Mouse (Mus musculus) heart, postnatal 0 days (tissue): ENCODE data around the gene Gm10277. TPM values are rescaled to one million over a fixed set of nuclear protein-coding genes. Genes with fewer than 3 reads are reported as not detected.

Source experiments
- ATAC-seq: fragments of 200-750 bp; cut with Nextera tagmentation; 2 replicates; pipeline ENCODE4 v1.8.0; 2017; ENCODE audit warnings: low read depth, moderate number of reproducible peaks, moderate library complexity; ENCODE audit not compliant: insufficient read depth
- DNase-seq: peaks from one replicate; pipeline ENCODE4 v3.0.0-alpha.2; 2016; ENCODE audit warnings: low spot score
- H3K27ac ChIP-seq: fragments of 300-500 bp; sonication (generic); 2 replicates; pipeline ENCODE4 v1.5.1; 2014; ENCODE audit warnings: low read depth, mild to moderate bottlenecking
- H3K27me3 ChIP-seq: fragments of 300-500 bp; sonication (generic); 2 replicates; pipeline ENCODE4 v1.6.1; 2014; ENCODE audit warnings: low read length, mixed read lengths; ENCODE audit not compliant: control insufficient read depth, insufficient read depth
- H3K36me3 ChIP-seq: fragments of 300-500 bp; sonication (generic); replicated peaks from 2 replicates; pipeline ENCODE4 v1.6.1; 2014; ENCODE audit warnings: low read length, mixed read lengths; ENCODE audit not compliant: control insufficient read depth, insufficient read depth
- H3K4me1 ChIP-seq: fragments of 300-500 bp; sonication (generic); 2 replicates; pipeline ENCODE4 v1.6.1; 2014; ENCODE audit warnings: antibody characterized with exemption; ENCODE audit not compliant: control insufficient read depth, insufficient read depth
- H3K4me2 ChIP-seq: fragments of 300-500 bp; sonication (generic); 2 replicates; pipeline ENCODE4 v1.6.1; 2014; ENCODE audit warnings: low read depth, mild to moderate bottlenecking, low read length, moderate library complexity
- H3K4me3 ChIP-seq: fragments of 300-500 bp; sonication (generic); 2 replicates; pipeline ENCODE4 v1.5.1; 2014; ENCODE audit warnings: low read depth, low read length
- H3K9ac ChIP-seq: fragments of 300-500 bp; sonication (generic); replicated peaks from 2 replicates; pipeline ENCODE4 v1.6.1; 2014; ENCODE audit warnings: low read depth, low read length, mixed read lengths
- H3K9me3 ChIP-seq: fragments of 300-500 bp; sonication (generic); replicated peaks from 2 replicates; pipeline ENCODE4 v1.6.1; 2016; ENCODE audit warnings: low read length; ENCODE audit not compliant: control insufficient read depth
- CTCF ChIP-seq: IDR thresholded peaks from 2 replicates; pipeline ENCODE4 v1.5.1; 2016; ENCODE audit warnings: antibody characterized with exemption, control low read depth, low read depth
- EP300 ChIP-seq: IDR thresholded peaks from 2 replicates; pipeline ENCODE4 v1.6.1; 2016; ENCODE audit warnings: antibody characterized with exemption, low read depth
- WGBS: fragments of 180-500 bp; shearing (Covaris S2); extraction: QIAGEN DNeasy Blood & Tissue Kit; methylation state at CpG from one replicate; pipeline ENCODE4 v1.1.7; 2014; 5-methylcytosine and 5-hydroxymethylcytosine counted together
- polyA plus RNA-seq: library from polyadenylated mRNA; unstranded; fragments of >200 nt; fragmentation: Nextera tagmentation; extraction: Ambion mirVana; gene quantifications from 2 replicates; pipeline ENCODE4 v1.2.1, GENCODE M21; 2015
- total RNA-seq: library from RNA; depleted of rRNA; stranded (reverse); fragments of >200 nt; gene quantifications from 2 replicates; pipeline ENCODE4 v1.2.3, GENCODE M21; 2014; ENCODE audit warnings: low replicate concordance

Gm10277 gene
- total and polyA plus RNA-seq, 2 experiments from 2014 or later, result 0.52 TPM; not detected in 1

DNA sequence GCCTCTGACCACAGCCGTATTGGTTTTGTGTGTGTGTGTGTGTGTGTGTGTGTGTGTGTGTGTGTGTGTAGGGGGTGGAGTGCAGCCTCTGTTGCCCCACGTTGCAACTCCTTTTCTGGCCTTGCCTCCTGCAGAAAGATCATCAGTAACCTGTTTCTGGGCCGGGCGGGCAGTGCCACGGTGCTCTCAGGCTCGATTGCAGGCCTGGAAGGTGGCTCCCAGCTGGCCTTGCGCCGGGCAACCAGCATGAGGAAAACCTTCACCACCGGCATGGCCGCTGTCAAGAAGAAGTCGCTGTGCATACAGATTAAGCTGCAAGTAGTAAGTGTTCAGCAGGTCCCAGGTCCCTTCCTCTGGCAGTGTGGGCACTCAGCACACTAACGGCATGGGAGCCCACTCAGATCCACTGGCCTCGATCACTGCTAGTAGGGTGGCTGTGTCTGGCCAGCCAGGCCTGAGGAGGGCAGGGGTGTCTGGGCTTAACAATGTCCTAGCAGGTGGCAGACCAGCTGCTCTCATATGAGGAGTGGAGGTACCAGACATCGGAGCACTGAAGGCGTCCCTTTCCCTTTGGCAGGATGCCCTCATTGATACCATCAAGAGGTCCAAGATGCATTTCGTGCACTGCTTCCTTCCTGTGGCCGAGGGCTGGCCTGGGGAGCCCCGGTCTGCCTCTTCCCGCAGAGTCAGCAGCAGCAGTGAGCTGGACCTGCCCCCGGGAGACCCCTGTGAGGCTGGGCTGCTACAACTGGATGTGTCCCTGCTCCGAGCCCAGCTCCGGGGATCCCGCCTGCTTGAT is 41.7 kb upstream of the Gm10277 start:
- DNase-seq (no peak), ATAC-seq (no peak)
- Histone ChIP-seq H3K4me2 (no peak overlapping the region), H3K9ac (no peak overlapping the region), H3K27ac (no peak overlapping the region), H3K27me3 (no peaks in the 10 kb centered on the region), H3K36me3 (peaks cover 94% of the 10 kb centered on the region), H3K4me1 (no peaks in the 10 kb centered on the region), H3K9me3 (no peaks in the 10 kb centered on the region), H3K4me3 (no peak overlapping the region)
- no peak for TF ChIP-seq EP300
- no peak for TF ChIP-seq CTCF
- 68% methylated on average over 22 of the region's 23 CpGs for WGBS

DNA sequence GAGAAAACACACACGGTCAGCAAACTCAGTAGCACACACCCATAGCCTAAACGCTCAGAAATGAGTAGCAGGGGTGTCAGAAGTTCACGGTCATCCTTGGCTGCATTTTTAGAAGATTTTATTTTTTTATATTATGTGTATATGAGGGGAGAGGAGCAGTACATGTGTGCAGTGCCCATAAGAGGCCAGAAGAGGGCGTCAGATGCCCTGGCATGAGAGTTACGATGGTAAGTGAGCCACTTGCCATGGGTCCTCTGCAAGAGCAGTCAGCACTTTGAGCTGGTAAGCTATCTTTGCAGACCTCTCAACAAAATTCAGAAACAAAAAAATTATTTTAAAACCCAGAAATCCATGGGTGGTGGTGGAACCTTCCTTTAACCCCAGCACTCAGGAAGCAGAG is 40.6 kb upstream of the Gm10277 start:
- H3K9ac ChIP-seq, result no peak overlapping the region
- no peaks in the 10 kb centered on the region for H3K27me3 ChIP-seq
- no peak for TF ChIP-seq EP300
- TF ChIP-seq CTCF, result no peak
- H3K4me1 ChIP-seq, result no peaks in the 10 kb centered on the region
- H3K36me3 ChIP-seq, result peaks cover 94% of the 10 kb centered on the region
- H3K27ac ChIP-seq, result no peak overlapping the region
- no peak overlapping the region for H3K4me3 ChIP-seq
- H3K4me2 ChIP-seq, result no peak overlapping the region
- WGBS, result 90% methylated on average over 5 of the region's 5 CpGs
- no peak for ATAC-seq
- H3K9me3 ChIP-seq, result no peaks in the 10 kb centered on the region
- DNase-seq, result no peak

DNA sequence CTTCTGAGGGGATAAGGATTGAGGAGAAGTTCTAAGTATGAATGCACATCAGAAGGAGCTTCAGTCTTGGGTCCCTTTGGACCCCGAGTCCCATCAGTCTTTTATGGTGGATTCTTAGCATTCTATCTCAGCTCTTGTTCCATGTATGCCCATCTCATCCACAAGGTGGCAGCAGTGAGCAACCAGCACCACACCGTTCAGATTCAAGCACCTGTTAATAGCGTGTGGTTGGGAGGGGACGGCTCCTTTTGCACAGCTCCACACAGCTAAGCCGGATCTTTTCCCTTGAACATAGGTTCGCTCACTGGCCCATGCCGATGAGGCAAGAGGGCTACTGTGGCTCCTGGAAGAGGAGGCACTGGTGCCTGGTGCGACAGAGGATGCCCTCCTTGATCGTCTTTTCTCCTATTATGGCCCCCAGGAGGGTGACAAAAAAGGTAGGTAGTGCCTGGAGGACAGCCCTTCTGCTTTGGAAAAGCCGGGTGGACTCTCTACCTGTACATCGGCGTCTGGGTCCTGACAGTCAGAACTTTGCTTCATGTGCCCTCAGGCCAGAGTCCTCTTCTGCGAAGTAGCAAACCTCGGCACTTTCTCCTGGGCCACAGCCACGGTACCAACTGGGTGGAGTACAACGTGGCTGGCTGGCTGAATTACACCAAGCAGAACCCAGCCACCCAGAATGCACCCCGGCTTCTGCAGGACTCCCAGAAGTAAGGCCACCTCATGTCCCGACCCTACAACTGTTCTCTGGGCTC is 39.9 kb upstream of the Gm10277 start:
- peaks cover 90% of the 10 kb centered on the region for H3K36me3 ChIP-seq
- ATAC-seq, result peak; percentile 62; the same call in 1 of the 2 replicates
- 57% methylated on average over 18 of the region's 18 CpGs for WGBS

DNA sequence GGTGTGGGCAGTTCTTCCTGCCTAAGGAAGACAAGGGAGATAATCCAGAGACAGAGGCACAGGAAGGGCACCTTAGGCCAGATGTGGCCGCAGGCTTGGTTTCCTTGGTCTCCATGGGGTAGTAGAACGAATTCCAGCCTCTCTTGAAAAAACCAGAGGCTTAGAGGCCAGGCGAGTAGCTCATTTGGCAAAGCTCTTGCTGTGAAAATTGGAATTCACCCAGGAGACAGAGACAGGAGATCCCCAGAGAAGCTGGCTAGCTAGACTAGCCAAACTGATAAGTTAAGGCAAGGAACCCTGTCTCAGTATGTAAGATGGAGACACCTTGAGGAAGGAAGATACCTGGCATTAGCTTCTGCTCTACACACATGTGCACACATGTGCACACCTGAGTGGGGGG is 38.8 kb upstream of the Gm10277 start:
- H3K4me1 ChIP-seq, result no peaks in the 10 kb centered on the region
- TF ChIP-seq CTCF (no peak), EP300 (no peak)
- no peak overlapping the region for H3K4me2 ChIP-seq
- H3K9me3 ChIP-seq, result no peaks in the 10 kb centered on the region
- ATAC-seq (no peak), DNase-seq (no peak)
- 0 out of 2 replicates have a peak overlapping the region, but pooled peaks have one; percentile 3 for H3K27ac ChIP-seq
- H3K4me3 ChIP-seq, result no peak overlapping the region
- H3K9ac ChIP-seq, result no peak overlapping the region
- peaks cover 85% of the 10 kb centered on the region for H3K36me3 ChIP-seq
- whole genome bisulfite sequencing, result 28% methylated on average over 3 of the region's 3 CpGs
- no peaks in the 10 kb centered on the region for H3K27me3 ChIP-seq

More for the DNA sequence above, 39.9 kb upstream of the Gm10277 start:
- TF ChIP-seq CTCF (peak; percentile 97), EP300 (no peak)
- H3K27ac ChIP-seq, result no peak overlapping the region
- H3K4me2 ChIP-seq, result no peak overlapping the region
- no peaks in the 10 kb centered on the region for H3K27me3 ChIP-seq
- no peak overlapping the region for H3K4me3 ChIP-seq
- no peaks in the 10 kb centered on the region for H3K4me1 ChIP-seq
- peak; percentile 71 for DNase-seq
- H3K9ac ChIP-seq, result no peak overlapping the region
- H3K9me3 ChIP-seq, result no peaks in the 10 kb centered on the region

DNA sequence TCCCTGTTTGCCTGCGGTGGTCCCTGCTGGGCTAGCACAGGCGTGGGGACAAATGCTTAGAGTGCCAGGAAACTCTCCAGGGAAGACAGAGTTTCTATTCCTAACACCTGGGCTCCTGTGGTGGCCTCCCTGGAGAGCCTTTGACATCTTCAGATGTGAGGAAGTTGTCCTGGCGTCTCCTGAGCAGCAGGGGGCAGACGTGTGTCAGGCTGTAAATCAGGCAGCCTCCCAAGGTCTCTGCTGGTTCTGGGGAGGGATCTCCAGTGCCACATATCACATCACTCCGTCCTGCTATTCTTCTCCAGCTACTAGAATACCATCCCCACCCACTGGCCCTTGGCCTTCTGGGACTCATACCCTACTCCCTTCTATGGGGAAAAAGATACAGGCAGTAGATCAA is 38.3 kb upstream of the Gm10277 start:
- Histone ChIP-seq H3K27me3 (no peaks in the 10 kb centered on the region), H3K36me3 (peaks cover 86% of the 10 kb centered on the region), H3K27ac (no peak overlapping the region), H3K4me1 (no peaks in the 10 kb centered on the region), H3K4me2 (no peak overlapping the region), H3K9me3 (no peaks in the 10 kb centered on the region), H3K9ac (no peak overlapping the region), H3K4me3 (no peak overlapping the region)
- ATAC-seq (0 out of 2 replicates have a peak, but pooled peaks have one; percentile 31), DNase-seq (peak; percentile 37)
- TF ChIP-seq CTCF (peak; percentile 75), EP300 (no peak)
- 15% methylated on average over 5 of the region's 5 CpGs for WGBS
